Comparison of ENCODE assay signal across 8 mouse cellular contexts in the genomic region with DNA sequence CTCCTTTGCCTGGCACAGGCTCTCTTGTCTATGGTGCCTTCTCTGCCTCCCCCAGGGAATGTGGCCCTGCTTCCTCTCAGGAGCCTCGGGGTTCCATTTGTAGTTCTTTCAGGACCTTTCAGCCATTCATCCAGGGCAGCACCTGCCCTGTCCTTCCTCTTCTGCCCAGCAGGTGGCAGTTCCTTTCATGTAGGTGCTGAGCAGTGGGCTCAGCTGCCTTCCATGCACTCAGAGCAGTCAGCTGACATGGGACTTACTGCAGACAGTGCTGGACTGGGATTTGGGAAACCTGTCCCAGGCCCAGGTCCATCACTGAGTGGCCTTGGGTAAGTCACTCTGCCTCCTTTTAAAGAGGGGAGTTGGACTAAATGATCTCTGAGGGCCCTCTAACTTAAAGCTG.
DNase-seq lines count a peak whose midpoint lies in the region; ATAC-seq lines count a peak whose summit lies in the region.

No protein-coding gene starts in this region.

- H3K4me1 ChIP-seq in forebrain, embryonic 11.5 days (replicated peaks; ENCODE audit: control insufficient read depth, insufficient read depth, low read length), result peaks cover 12% of the 10 kb centered on the region; the same call in 1 of the 2 replicates

- no peak overlapping the region for H3K4me3 ChIP-seq in forebrain, embryonic 11.5 days (ENCODE audit: low read depth, low read length)

- no peak overlapping the region for H3K27ac ChIP-seq in forebrain, embryonic 11.5 days (ENCODE audit: low read depth, low read length)

- H3K9ac ChIP-seq in forebrain, embryonic 11.5 days (ENCODE audit: low read length), result no peak overlapping the region

- no peak overlapping the region for H3K4me2 ChIP-seq in forebrain, embryonic 11.5 days (ENCODE audit: low read depth, low read length, severe bottlenecking)

- DNase-seq in ovary, postnatal 14 days (ENCODE audit: low spot score), result peak; percentile 23
- DNase-seq in ovary, postnatal 10 days (ENCODE audit: low spot score), result no peak
- DNase-seq in adrenal gland, postnatal 25 days, result peak; percentile 18
- peak; percentile 77 for DNase-seq in forebrain, embryonic 11.5 days (ENCODE audit: low spot score)
- peak; percentile 53 for DNase-seq in kidney, postnatal 14 days
- peak; percentile 65 for DNase-seq in lung, postnatal 36 days
- peak; percentile 46 to 50 for DNase-seq in right cerebral cortex, adult 2 months (ENCODE audit: low spot score in 2 of 2)
- DNase-seq in c-Kit-positive CD71-positive TER-119-positive erythroid progenitor cells, embryonic 14.5 days (ENCODE audit: low spot score), result no peak

- WGBS in forebrain, embryonic 11.5 days, result 8% methylated on average over 1 of the region's 1 CpGs

- peak; percentile 69 for ATAC-seq in forebrain, embryonic 11.5 days (replicated peaks; ENCODE audit: low FRiP score)

- peaks cover 4% of the 10 kb centered on the region; the same call in 1 of the 2 replicates for H3K36me3 ChIP-seq in forebrain, embryonic 11.5 days (ENCODE audit: control insufficient read depth, insufficient read depth, low read length)

- H3K9me3 ChIP-seq in forebrain, embryonic 11.5 days (ENCODE audit: control insufficient read depth, low read length), result no peaks in the 10 kb centered on the region

- H3K27me3 ChIP-seq in forebrain, embryonic 11.5 days (ENCODE audit: control insufficient read depth, insufficient read depth, low read length), result peaks cover 35% of the 10 kb centered on the region

Comparison
In these comparisons a context has a peak if more than half of its experiments do, and no peak if none do; other contexts are left out.
1. DNase-seq: peak in ovary, postnatal 14 days (single experiment), adrenal gland, postnatal 25 days (single experiment), forebrain, embryonic 11.5 days (single experiment), kidney, postnatal 14 days (single experiment), lung, postnatal 36 days (single experiment) and right cerebral cortex, adult 2 months (2 of 2); none in ovary, postnatal 10 days (single experiment) and c-Kit-positive CD71-positive TER-119-positive erythroid progenitor cells, embryonic 14.5 days (single experiment).